Mouse (Mus musculus): ENCODE measurements at regions not wholly inside any gene's neighbourhood (a gene's known extent, or its start where the extent isn't known, plus 50 kb on each side); places are given as distances from the start of the nearest gene placed in this dataset.

DNA sequence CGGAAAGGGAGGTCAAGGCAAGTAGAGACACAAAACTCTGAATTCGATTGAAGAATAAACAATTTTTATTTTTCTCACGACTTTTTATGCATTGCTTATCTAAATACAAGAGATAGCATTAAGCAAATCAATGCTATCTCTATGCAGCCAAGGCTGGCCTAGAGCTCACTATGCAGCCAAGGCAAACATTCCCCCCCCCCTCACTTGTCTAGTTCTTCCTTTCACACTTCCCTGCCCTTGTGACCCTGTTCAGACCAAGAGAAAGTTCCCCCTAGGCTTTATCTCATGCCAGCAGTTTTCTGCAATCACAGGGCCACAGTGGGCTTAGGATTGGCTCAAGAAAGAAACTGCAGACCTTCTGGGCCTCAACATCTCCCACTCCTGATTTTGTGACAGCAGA is 417.9 kb upstream of the Rag2 start:
- DNase-seq = no peak

DNA sequence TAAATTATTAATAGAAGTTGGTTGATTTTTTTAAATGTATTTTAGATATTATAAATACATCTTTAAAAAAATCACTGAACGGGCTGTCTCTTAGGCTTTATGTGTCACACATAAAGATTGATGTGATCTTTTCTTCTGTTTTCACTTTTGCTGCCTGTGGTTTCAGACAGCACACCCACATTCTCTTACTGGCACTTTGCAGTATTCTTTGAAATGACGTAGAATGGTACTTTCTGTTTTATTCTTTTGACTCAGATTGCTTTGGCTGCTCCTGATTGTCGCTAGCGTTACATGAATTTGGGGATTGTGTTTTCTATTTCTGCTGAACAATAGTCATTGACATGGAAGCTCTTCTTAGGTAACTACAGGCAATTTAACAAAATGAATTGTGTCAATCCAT is 415.4 kb upstream of the Rag2 start:
- no peak for DNase-seq

DNA sequence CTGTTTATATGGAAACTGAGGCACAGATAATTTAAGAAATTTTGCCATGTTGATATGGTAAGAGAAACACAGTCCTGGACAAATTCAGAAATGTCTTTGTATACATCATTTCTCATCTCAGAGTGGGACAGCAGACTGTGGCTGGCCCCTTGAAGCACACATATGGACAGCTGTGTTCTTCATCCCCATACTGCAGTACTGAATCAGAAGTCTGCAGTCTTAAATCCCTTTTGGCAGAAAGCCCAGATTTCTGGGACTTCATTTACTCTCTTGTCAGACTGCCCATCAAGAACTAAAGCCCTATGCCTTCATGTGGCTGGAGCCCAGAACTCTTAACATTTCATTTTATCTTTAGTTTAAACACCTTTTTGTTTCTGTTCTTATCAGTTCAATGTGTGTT is 403.8 kb upstream of the Rag2 start:
- DNase-seq = no peak

DNA sequence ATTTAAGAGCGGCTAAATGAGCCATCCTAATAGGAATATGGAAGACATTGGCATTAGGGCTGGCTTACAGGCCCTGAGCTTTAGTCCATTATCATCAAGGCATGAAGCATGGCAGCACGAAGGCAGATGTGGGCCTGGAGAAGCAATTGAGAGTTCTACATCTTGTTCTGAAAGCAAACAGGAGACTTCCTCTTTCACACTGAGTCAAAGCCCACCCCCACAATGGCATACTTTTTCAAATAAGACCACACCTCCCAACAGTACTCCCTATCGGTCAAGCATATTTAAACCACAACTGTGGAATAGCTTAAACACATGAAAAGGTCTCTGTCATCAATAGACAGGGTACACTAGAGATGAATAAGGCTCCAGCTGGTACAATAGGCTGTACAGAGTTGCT is 381.5 kb upstream of the Rag2 start:
- no peak for DNase-seq

DNA sequence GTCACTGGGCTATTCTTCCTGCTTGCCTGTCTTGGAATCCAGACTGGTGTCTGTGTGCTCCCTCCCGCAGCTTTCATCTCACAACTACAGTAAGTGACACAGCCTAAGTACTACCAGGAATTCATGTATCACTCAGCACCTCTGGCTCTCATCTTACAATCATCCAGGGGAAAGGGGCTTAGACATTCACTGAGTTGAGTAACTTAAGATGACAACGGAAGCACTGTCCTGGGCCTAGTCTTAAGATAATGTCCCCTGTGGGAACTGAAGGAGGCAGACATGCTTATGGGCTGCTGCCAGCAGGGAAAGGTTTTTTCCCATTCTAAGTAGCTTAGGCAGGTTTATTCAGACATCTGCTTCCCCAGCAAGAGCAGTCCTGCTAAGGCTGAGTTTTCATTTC is 377.4 kb upstream of the Rag2 start:
- DNase-seq = no peak

DNA sequence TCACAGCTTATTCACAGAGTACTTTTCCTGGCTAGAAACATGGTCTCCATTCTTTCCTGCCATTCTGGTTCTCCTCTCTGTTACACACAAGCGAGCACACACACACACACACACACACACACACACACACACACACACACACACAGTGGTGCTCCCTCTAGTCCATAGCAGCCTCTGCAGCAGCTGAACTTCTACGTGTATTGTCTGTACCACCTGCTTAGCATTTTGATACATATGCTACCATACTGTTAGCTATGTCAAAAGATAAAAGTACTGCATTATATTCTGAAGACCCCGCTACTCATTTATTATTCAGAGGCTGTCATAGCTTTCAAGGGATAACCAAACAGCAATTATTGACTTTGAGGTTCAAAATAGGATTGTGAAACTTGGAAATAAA is 372.3 kb upstream of the Rag2 start:
- no peak for DNase-seq

DNA sequence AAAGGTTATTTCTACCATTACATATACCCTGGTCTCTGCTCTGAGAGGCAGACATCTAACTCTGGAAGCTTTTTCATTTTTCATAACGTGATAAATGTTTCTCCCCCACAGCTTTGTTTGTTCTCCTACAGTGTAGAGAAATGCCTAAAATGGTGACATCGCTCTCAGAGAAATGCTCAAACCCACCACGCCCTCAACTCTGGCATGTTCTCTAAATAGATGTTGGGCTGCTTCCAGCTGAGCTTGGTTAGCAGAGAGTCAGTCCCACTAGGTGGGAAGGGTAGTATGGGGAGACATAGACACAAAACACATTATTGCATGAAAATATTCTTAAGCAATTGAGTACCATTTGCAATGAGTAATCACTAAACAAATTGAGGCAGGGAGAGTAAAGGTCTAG is 368.1 kb upstream of the Rag2 start:
- DNase-seq = no peak

DNA sequence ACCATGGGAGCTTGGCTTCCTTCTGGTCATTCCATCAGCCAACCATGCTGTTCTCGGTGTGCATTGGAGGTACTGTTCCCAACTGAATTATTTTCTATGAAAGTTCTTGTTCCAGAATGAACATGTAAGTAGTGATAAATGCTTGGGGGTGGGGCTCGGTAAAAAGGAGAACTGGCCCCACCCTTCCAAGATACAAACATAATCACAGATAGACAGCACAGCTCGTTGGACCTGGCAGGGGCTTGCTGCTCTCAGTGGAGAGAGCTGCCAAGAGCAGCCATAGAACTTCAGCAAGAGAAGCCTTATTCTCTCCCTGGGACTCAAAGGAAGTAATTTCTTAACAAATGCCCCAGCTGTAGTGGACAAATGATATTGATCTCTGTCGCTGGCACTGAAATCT is 360.6 kb upstream of the Rag2 start:
- DNase-seq = no peak

DNA sequence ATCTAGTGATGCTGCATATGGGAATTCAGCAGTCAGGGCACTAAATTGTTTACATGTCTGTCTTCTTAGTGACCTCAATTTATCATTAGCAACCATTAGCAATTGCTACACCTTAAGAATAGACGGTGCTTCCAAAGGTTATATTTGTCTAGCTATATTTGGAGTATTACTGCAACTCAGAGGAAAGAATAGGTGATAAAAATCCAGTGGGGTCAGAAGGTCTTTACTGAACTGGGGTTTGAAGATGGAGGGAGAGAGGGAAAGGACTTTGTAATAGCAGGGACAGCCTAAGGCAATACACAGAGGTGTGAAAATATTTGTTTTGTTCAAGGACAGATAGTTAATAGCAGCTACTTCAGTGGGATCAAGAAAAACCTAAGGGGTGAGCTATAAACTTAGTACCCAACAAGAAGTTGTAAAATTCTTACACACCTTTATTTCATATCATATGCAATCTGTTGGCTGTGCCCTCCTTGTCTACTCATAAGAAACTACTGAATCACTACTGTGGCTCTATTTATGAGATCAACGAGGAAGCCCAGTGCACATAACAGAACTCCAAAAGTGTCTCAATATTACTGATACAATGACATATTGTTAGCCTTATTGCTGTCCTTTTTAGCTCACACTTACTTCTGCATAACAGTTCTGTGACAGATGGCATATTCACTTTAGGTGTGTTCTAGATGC is 357.7 kb upstream of the Rag2 start:
- no peak for DNase-seq

DNA sequence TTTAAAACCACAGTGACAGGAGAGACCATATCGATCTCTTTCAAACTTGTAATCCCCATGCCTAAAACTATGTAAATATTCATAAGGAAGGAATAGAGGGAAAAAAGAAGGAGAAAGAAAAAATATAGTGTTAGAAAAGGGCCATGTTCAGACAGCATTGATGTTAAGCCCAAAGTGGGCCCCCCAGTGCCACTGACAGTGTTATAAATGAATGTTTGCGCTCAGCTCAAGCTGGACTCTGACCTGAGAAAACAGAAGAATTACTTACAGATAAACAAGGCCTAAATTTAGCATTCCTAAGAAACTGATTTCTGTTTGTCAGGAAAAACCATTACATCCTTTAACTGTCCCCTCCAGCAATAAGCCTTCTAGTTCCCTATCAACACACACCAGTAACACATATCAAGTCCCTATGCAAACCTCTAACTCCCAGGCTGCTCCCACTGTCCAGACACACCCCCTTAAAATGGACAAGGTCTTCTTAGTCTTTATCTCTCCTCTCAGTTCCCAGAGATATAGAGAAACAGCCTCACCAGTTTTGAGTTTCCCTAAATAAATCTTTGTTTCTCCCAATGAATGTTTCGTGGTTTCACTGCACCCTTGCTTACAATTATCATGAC is 350.4 kb upstream of the Rag2 start:
- DNase-seq = no peak

DNA sequence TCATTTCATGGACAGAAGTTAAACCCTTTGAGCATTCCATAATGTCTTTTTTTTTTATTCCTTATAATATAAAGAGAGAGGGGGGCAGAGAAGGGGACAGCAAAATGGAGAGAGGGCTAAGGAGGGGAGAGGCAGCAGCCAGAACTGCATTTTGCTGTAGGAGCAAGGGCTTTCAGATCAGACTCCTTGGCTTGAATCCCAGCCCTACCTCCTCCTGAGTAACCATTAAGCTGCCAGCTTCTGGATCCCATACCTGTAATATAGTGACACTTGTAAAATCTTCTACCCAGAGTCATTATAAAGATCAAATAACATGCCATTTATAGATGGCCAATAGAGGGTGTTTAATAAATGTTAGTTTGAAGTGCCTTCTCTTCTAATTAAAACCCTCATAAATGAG is 339.6 kb upstream of the Rag2 start:
- DNase-seq = no peak

DNA sequence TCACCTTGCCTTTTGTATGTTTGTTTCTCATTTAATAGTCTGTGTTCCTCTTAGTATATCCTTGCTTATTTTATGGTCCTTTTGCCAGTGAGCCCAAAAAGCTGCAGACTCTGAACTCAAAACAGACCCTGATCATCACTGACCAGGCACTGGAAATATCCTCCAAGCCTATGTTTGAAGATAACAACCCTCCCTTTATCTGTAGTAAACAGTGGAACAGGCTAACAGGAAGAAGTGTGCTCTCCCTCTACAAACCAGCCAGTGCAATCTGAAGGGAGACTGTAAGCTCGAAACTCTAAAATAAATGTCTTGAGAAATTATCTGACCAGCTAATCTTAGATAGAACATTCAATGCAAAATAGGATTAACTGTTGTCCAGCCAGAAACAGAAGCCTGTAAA is 336.4 kb upstream of the Rag2 start:
- DNase-seq = no peak

DNA sequence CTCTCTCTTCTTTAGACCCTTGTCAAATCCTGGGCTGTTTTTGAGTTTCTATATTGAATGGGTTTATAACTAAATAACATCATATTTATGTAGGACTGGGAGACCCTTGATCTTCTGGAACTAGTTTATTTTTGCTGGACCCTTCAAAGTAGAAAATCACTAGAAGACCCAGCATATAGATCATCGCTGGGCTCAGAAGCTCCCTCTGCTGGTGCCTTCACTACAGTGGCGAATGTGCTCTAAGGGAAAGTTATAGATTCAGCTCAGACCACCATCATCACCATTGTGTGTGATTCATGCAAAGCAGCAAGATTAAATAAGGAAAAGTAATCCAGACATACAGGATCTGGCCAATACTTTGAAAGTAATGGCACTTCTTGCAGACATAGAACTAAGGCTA is 335.4 kb upstream of the Rag2 start:
- no peak for DNase-seq

DNA sequence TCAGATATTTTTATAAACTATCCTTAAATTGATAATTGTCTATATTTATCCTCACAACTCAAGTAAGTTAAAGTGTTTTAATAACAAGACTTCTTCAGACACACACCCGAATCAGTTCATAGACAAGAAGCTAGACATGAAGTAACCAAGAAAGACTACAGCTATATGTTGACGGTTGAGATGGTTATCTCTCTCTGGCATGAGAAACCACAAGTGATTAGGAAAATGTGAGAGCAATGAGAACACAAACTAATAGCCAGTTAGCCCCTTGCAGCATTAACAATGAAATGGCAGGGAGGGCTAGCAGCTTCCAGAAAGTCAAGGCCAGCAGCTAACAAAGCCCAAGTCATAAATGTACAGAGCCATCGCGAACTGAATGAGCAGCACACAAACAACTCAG is 333.8 kb upstream of the Rag2 start:
- no peak for DNase-seq

DNA sequence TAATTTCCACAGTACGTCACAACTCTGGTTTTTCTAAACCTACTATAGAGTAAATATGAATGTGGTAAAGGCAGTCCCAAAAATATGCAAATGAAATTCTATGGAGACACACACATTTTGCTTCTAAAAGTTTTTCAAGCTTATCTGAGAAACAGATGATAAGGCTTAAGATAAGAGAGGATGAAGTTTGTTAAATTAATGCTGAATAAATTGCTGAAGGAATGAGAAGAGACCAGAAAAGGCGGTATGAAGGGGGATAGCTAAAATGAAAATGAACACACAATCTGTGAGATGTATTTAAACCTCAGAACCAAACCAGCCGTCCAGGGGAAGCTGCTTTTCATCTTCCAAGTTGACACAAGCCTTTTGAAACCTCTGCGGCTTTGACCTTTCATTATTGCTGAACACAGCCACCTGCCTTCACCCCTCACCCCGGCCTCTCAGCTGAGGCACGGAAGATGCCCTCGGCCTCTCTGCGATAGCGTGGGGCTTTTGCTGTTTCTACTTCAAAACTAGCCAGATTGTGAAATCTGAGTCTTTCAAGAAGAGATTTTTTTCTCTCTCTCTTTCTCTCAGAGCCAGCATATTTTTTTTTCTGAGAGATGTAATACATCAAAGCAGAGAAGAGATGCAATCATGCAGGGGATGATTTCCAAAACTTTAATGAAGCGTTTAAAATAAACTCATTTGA is 328.7 kb upstream of the Rag2 start:
- no peak for DNase-seq

DNA sequence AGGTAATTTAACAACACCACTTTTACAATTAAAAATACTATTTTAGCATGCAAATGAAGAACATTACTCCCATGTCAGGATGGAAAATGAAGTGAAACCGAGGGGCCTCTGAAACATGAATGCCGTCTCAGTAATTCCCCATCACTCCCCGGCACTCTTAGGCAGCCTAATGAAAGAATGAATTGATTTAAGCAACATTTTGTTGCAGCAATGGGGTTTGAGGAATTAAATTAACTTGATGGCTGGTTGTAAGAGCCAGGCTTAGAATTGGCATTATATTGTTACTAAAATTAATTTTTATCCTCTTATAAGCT is 328.2 kb upstream of the Rag2 start:
- DNase-seq = no peak

DNA sequence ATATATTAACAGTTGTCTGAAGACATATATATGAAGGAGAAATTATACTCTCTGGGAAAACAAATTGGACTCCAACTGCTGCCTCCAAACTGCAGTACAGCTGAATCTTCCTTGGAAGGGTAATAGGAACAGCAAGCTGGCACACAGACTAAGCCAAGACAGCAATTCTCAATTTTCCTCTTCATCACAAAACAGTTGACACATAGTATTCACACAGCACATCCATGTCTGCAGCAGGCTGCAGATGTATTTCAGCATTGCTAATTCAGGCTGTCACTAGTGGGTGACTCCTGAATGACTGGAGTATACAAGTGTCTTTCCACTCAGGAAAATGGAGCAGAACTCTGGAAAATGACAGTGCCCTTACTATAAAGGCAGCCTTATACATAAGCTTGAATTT is 327.7 kb upstream of the Rag2 start:
- DNase-seq = no peak

DNA sequence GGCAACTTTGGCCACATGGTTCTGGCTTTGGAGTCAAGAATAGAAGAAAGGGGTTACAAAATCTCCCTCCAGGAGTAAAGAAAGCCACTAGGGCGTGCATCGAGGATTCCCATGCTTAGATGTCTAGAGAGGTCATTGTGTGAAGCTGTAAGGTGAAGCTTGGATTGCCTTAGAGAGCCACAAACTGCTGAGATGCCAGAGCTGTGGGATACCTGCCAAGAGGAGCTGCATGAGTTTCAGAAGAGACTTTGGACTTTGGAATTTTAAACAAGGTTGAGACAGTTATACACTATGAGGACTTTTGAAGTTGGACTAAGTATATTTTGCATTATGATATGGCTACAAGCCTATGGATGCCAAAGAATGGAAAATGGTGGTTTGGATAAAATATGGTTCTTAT is 325.4 kb upstream of the Rag2 start:
- no peak for DNase-seq

DNA sequence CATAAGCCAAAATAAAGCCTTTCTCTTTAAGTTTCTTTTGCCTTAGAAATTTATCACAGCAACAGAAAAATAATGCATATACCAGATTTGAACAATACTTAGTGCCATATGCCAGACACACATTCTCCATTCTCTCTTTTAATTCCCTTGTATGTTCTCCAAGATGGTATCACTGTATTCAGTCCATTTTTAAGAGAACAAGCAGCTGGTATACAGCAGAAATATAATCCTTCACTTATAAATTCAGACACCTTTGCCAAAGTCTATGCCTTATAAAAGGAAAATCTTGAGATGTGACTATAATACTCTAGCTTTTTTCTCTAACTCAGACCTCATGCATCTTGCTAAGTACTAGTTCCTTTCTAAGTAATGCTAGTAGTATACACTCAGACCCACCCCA is 324.4 kb upstream of the Rag2 start:
- no peak for DNase-seq

DNA sequence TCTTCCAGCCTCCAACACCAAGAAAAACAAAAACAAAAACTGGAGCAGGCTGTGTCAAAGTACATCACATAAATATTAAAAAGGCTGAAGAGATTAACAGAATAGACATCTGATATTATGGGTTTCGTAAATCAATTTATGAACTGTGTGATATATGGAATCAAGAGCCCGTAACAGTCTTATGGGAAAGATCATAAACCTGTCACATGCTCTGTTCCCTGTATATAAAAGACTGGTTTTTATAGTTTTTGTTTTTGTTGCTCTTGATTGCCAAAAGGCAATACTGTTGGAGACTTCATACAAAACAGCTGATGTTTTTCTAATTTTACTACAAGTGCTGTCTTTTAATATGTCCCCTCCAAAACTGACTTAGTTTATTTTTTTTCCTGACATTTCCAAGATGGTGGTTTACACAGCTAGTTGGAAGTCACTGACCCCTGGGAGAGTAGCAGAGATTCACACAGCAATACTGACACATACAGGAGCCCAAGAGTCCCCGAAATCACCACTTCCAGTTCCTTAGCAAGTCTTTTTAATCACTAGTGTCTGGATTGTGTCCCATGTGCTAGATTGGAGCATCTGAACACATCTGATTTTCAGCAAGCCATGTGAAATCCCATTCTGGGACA is 303.1 kb upstream of the Rag2 start:
- DNase-seq = no peak

DNA sequence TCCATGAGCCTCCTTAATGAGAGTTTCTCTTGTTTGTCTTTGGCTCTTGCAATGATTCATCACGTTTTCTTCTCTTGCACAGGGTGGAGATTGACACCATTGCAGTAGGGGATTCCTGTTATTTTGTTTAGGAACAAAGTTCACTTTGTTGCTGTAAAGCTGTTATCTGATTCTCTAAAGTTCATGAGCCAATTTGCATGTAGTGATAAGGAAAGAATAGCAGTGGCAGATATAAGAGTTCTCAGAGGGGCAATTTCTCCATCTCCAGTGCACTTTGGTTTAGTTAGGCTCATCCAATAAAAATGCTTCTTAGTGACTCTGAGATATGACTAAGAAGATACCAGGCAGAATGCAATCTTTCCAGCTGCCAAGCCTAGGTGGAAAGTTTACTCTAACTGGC is 267.8 kb upstream of the Rag2 start:
- DNase-seq = no peak

DNA sequence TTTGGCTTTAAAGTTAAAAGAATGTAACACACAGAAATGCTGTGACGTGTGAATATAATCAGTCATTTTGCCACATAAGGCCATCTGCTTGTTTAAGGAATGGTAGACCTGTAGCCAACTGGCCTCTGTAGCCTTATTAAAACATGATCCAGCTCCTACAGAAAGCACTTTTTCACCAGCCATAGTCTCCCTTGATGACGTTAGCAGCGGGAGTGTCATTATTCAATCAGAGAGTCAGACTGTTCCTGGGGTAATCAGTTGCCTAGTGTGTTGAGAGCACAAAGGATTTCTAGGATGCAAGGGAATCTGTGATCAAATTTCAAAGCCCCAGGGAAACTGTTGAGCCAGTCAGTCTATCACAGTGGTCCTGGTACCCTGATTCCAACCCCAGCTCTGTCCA is 260.3 kb upstream of the Rag2 start:
- no peak for DNase-seq

DNA sequence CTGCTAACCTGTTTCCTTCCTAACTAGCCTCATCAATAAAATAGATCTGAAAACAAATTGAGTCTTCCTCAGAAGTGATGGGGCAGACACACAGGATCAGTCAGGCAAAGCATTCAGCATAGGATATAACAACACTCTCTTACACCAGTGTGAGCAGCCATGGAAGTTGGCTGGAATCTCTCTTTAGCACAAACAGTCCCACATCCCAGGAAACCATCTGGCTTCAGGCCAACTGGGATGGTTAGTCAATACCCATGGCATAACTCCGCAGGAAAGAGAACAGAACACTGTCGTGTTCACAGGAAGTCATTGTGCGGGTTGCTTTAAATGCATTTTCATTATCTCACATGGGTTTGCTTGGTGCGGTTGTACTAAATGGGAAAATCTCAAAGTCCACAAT is 256.2 kb upstream of the Rag2 start:
- no peak for DNase-seq
